Mouse (Mus musculus): ENCODE measurements around the gene Hfe2. TPM values are rescaled to one million over a fixed set of nuclear protein-coding genes. Genes with fewer than 3 reads are reported as not detected.

Hfe2 gene
- polyA plus RNA-seq, 1 experiment from 2014 or later: 1.1 TPM

GRCm38 (mm10) chr3:96561946-96562681 lies 37.1 kb downstream of the Hfe2 start:
- H3K9ac ChIP-seq: no peak overlapping the region; the same call in 1 of the 2 replicates
- WGBS: 35% methylated on average over 10 of the region's 10 CpGs
- H3K9me3 ChIP-seq (replicated peaks): no peaks in the 10 kb centered on the region

GRCm38 (mm10) chr3:96563267-96563666 lies 38.3 kb downstream of the Hfe2 start:
- no peak for ATAC-seq (replicated peaks; ENCODE audit: low FRiP score)
- WGBS: 91% methylated on average over 8 of the region's 8 CpGs
- H3K4me1 ChIP-seq: peaks cover 67% of the 10 kb centered on the region
- no peak overlapping the region for H3K4me3 ChIP-seq (replicated peaks)
- H3K27ac ChIP-seq: peak overlapping the region; percentile 90
- no peak overlapping the region for H3K9ac ChIP-seq
- no peaks in the 10 kb centered on the region for H3K27me3 ChIP-seq
- H3K4me2 ChIP-seq: no peak overlapping the region
- peaks cover 25% of the 10 kb centered on the region for H3K36me3 ChIP-seq
- H3K9me3 ChIP-seq (replicated peaks): no peaks in the 10 kb centered on the region

More at GRCm38 (mm10) chr3:96561946-96562681, 37.1 kb downstream of the Hfe2 start:
- Histone ChIP-seq H3K4me1 (peaks cover 66% of the 10 kb centered on the region), H3K4me3 (replicated peaks) (peak overlapping the region; percentile 63), H3K27me3 (no peaks in the 10 kb centered on the region), H3K4me2 (peak overlapping the region; percentile 78), H3K36me3 (peaks cover 25% of the 10 kb centered on the region), H3K27ac (peak overlapping the region; percentile 85)
- ATAC-seq (replicated peaks; ENCODE audit: low FRiP score): no peak

- peak; percentile 36; the same call in 1 of the 2 replicates for ATAC-seq (replicated peaks; ENCODE audit: low FRiP score)
- Histone ChIP-seq H3K27ac (peak overlapping the region; percentile 90), H3K4me2 (peak overlapping the region; percentile 32), H3K9me3 (replicated peaks) (no peaks in the 10 kb centered on the region), H3K27me3 (no peaks in the 10 kb centered on the region), H3K4me1 (peaks cover 72% of the 10 kb centered on the region), H3K9ac (peak overlapping the region; percentile 18; the same call in 1 of the 2 replicates), H3K36me3 (peaks cover 25% of the 10 kb centered on the region), H3K4me3 (replicated peaks) (0 out of 2 replicates have a peak overlapping the region, but pooled peaks have one; percentile 0)
- 42% methylated on average over 10 of the region's 10 CpGs for WGBS
These were observed 39.1 kb downstream of the Hfe2 start for GRCm38 (mm10) chr3:96563911-96564632.

GRCm38 (mm10) chr3:96564633-96565032 lies 39.7 kb downstream of the Hfe2 start:
- WGBS: 18% methylated on average over 7 of the region's 7 CpGs

GRCm38 (mm10) chr3:96565105-96565504 lies 40.1 kb downstream of the Hfe2 start:
- 82% methylated on average over 3 of the region's 3 CpGs for WGBS
- Histone ChIP-seq H3K27me3 (no peaks in the 10 kb centered on the region), H3K4me2 (peak overlapping the region; percentile 32; the same call in 1 of the 2 replicates), H3K9me3 (replicated peaks) (no peaks in the 10 kb centered on the region), H3K27ac (peak overlapping the region; percentile 90), H3K36me3 (peaks cover 15% of the 10 kb centered on the region), H3K9ac (no peak overlapping the region), H3K4me1 (peaks cover 66% of the 10 kb centered on the region), H3K4me3 (replicated peaks) (no peak overlapping the region)
- no peak for ATAC-seq (replicated peaks; ENCODE audit: low FRiP score)

More at GRCm38 (mm10) chr3:96564633-96565032, 39.7 kb downstream of the Hfe2 start:
- peak overlapping the region; percentile 18; the same call in 1 of the 2 replicates for H3K9ac ChIP-seq
- peaks cover 19% of the 10 kb centered on the region for H3K36me3 ChIP-seq
- H3K27me3 ChIP-seq: no peaks in the 10 kb centered on the region
- no peaks in the 10 kb centered on the region for H3K9me3 ChIP-seq (replicated peaks)
- peak overlapping the region; percentile 90 for H3K27ac ChIP-seq
- peak; percentile 27; the same call in 1 of the 2 replicates for ATAC-seq (replicated peaks; ENCODE audit: low FRiP score)
- peak overlapping the region; percentile 32 for H3K4me2 ChIP-seq
- peaks cover 68% of the 10 kb centered on the region for H3K4me1 ChIP-seq
- H3K4me3 ChIP-seq (replicated peaks): 0 out of 2 replicates have a peak overlapping the region, but pooled peaks have one; percentile 0

GRCm38 (mm10) chr3:96566661-96567450 lies 41.9 kb downstream of the Hfe2 start:
- H3K4me3 ChIP-seq (replicated peaks): no peak overlapping the region
- H3K4me1 ChIP-seq: peaks cover 54% of the 10 kb centered on the region
- H3K9ac ChIP-seq: no peak overlapping the region
- 0 out of 2 replicates have a peak overlapping the region, but pooled peaks have one; percentile 22 for H3K27ac ChIP-seq
- no peaks in the 10 kb centered on the region for H3K27me3 ChIP-seq
- no peaks in the 10 kb centered on the region for H3K36me3 ChIP-seq
- no peak for ATAC-seq (replicated peaks; ENCODE audit: low FRiP score)
- H3K4me2 ChIP-seq: no peak overlapping the region
- WGBS: 69% methylated on average over 8 of the region's 8 CpGs
- no peaks in the 10 kb centered on the region for H3K9me3 ChIP-seq (replicated peaks)

- peak overlapping the region; percentile 54; the same call in 1 of the 2 replicates for H3K27ac ChIP-seq
- peaks cover 48% of the 10 kb centered on the region for H3K4me1 ChIP-seq
- no peak overlapping the region for H3K4me2 ChIP-seq
- H3K9me3 ChIP-seq (replicated peaks): no peaks in the 10 kb centered on the region
- no peak for ATAC-seq (replicated peaks; ENCODE audit: low FRiP score)
- H3K9ac ChIP-seq: no peak overlapping the region
- H3K4me3 ChIP-seq (replicated peaks): no peak overlapping the region
- no peaks in the 10 kb centered on the region for H3K27me3 ChIP-seq
- H3K36me3 ChIP-seq: no peaks in the 10 kb centered on the region
- 70% methylated on average over 8 of the region's 8 CpGs for WGBS
These were observed 43.6 kb downstream of the Hfe2 start for GRCm38 (mm10) chr3:96568605-96569004.

GRCm38 (mm10) chr3:96569506-96569905 lies 44.5 kb downstream of the Hfe2 start:
- Histone ChIP-seq H3K4me3 (replicated peaks) (no peak overlapping the region), H3K36me3 (no peaks in the 10 kb centered on the region), H3K4me1 (peaks cover 46% of the 10 kb centered on the region), H3K9ac (no peak overlapping the region), H3K27me3 (no peaks in the 10 kb centered on the region), H3K27ac (peak overlapping the region; percentile 3; the same call in 1 of the 2 replicates), H3K4me2 (no peak overlapping the region), H3K9me3 (replicated peaks) (no peaks in the 10 kb centered on the region)
- WGBS: 94% methylated on average over 13 of the region's 13 CpGs
- ATAC-seq (replicated peaks; ENCODE audit: low FRiP score): no peak

- 87% methylated on average over 11 of the region's 11 CpGs for WGBS
- H3K9me3 ChIP-seq (replicated peaks): no peaks in the 10 kb centered on the region
- no peak overlapping the region for H3K4me3 ChIP-seq (replicated peaks)
- H3K4me2 ChIP-seq: no peak overlapping the region
- H3K36me3 ChIP-seq: no peaks in the 10 kb centered on the region
- H3K27me3 ChIP-seq: no peaks in the 10 kb centered on the region
- peaks cover 42% of the 10 kb centered on the region for H3K4me1 ChIP-seq
- peak overlapping the region; percentile 66; the same call in 1 of the 2 replicates for H3K27ac ChIP-seq
- no peak for ATAC-seq (replicated peaks; ENCODE audit: low FRiP score)
- no peak overlapping the region for H3K9ac ChIP-seq
These were observed 45.1 kb downstream of the Hfe2 start for GRCm38 (mm10) chr3:96569966-96570605.

- H3K27me3 ChIP-seq: no peaks in the 10 kb centered on the region
These were observed 45.7 kb downstream of the Hfe2 start for GRCm38 (mm10) chr3:96570643-96571042.

GRCm38 (mm10) chr3:96571336-96571735 lies 46.4 kb downstream of the Hfe2 start:
- Histone ChIP-seq H3K4me3 (replicated peaks) (no peak overlapping the region), H3K9me3 (replicated peaks) (no peaks in the 10 kb centered on the region), H3K27ac (peak overlapping the region; percentile 72; the same call in 1 of the 2 replicates), H3K4me1 (peaks cover 49% of the 10 kb centered on the region), H3K27me3 (no peaks in the 10 kb centered on the region), H3K4me2 (no peak overlapping the region), H3K36me3 (no peaks in the 10 kb centered on the region), H3K9ac (no peak overlapping the region)
- 77% methylated on average over 2 of the region's 2 CpGs for WGBS
- no peak for ATAC-seq (replicated peaks; ENCODE audit: low FRiP score)

More at GRCm38 (mm10) chr3:96570643-96571042, 45.7 kb downstream of the Hfe2 start:
- 75% methylated on average over 7 of the region's 7 CpGs for WGBS
- H3K9ac ChIP-seq: no peak overlapping the region
- no peaks in the 10 kb centered on the region for H3K36me3 ChIP-seq
- no peak overlapping the region for H3K4me3 ChIP-seq (replicated peaks)
- H3K27ac ChIP-seq: peak overlapping the region; percentile 66
- ATAC-seq (replicated peaks; ENCODE audit: low FRiP score): no peak
- no peaks in the 10 kb centered on the region for H3K9me3 ChIP-seq (replicated peaks)
- no peak overlapping the region for H3K4me2 ChIP-seq
- peaks cover 44% of the 10 kb centered on the region for H3K4me1 ChIP-seq
